Mouse (Mus musculus) left cerebral cortex, adult 2 months (tissue): ENCODE results near the gene Slc22a15. TPM values are rescaled to one million over a fixed set of nuclear protein-coding genes. Genes with fewer than 3 reads are reported as not detected.

ENCODE experiments used
- DNase-seq, 2 experiments: peaks; one replicate each; pipeline ENCODE4 v3.0.0; 2021 to 2022; ENCODE audit warnings: low spot score in 2 of 2, mixed read lengths in 1 of 2; ENCODE audit errors: extremely low spot score in 1 of 2
- H3K27ac ChIP-seq: fragments of 200-600 bp; 2 replicates; pipeline ENCODE4 v1.8.1; 2022
- H3K4me3 ChIP-seq: fragments of 200-600 bp; 2 replicates; pipeline ENCODE4 v1.8.1; 2022
- CTCF ChIP-seq: fragments of 200-600 bp; IDR thresholded peaks from 2 replicates; pipeline ENCODE4 v1.8.1; 2022; ENCODE audit warnings: antibody characterized with exemption, mild to moderate bottlenecking, moderate library complexity
- intact Hi-C: fragments of 180-260 bp; cut with DNase I; formaldehyde crosslinking; loops from one replicate; pipeline ENCODE4 v1.15.1; 2025
- total RNA-seq, 2 experiments: library from RNA; stranded (reverse); gene quantifications; 2 replicates each; pipeline ENCODE4 v1.2.3; 2021

The Slc22a15 gene
- total RNA-seq, 2 experiments from 2014 or later = 9.2 to 10.0 TPM

- DNase-seq = no peak
- no peak overlapping the region for H3K4me3 ChIP-seq
- intact Hi-C loops = loop anchor here (5.0 kb wide), 1 partner anchor 92 kb away; no protein-coding TSS in a partner anchor
- H3K27ac ChIP-seq = no peak overlapping the region
- no peak for TF ChIP-seq CTCF
These were observed 16.2 kb upstream of the Slc22a15 start for GRCm38 (mm10) chr3:101940418-101940817.

- intact Hi-C loops = loop anchor here (5.0 kb wide), 1 partner anchor 92 kb away; no protein-coding TSS in a partner anchor
- DNase-seq = no peak
- no peak overlapping the region for H3K27ac ChIP-seq
- H3K4me3 ChIP-seq = no peak overlapping the region
- no peak for TF ChIP-seq CTCF
These were observed 15.6 kb upstream of the Slc22a15 start for GRCm38 (mm10) chr3:101939865-101940264.

DNA sequence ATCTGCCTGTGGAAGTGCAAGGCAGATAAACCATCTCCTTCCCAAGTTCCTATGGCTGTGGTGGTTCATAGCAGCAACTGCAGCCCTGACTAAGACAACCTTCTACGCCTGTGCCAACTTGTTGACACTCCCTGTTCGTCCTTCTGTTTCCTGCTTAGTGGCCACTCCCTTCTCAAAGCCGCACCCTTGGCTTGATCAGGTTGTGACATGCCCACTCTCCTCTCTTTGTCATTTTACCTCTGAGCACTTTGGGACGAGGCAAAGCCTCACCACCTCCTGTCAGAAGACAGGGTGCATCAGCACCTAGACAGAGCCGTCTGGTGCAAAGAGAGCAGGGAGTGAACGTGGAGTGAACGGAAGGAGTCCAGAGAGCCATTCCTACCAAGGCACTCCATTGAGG lies 14.9 kb upstream of the Slc22a15 start:
- intact Hi-C loops = no loop called here
- no peak for TF ChIP-seq CTCF
- no peak overlapping the region for H3K27ac ChIP-seq
- H3K4me3 ChIP-seq = no peak overlapping the region
- DNase-seq = no peak

GRCm38 (mm10) chr3:101936369-101936768 lies 12.1 kb upstream of the Slc22a15 start:
- Histone ChIP-seq H3K27ac (no peak overlapping the region), H3K4me3 (no peak overlapping the region)
- DNase-seq = no peak
- intact Hi-C loops = no loop called here
- TF ChIP-seq CTCF = no peak

DNA sequence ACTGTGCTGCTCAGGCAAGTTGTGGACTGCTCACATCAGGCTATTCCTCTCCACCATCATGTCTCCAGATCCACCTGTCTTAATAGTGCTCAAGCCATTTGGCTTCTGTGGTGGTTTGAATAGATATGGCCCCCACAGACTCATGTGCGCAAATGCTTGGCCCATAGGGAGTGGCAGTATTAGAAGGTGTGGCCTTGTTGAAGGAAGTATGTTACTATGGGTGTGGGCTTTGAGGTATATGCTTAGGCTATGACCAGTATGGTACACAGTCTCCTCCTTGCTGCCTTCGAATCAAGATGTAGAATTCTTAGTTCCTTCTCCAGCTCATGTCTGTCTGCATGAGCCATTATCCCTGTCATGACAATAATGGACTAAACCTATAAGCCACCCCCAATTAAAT lies 9.6 kb upstream of the Slc22a15 start:
- no peak overlapping the region for H3K4me3 ChIP-seq
- no peak for DNase-seq
- intact Hi-C loops = no loop called here
- H3K27ac ChIP-seq = no peak overlapping the region
- TF ChIP-seq CTCF = no peak

DNA sequence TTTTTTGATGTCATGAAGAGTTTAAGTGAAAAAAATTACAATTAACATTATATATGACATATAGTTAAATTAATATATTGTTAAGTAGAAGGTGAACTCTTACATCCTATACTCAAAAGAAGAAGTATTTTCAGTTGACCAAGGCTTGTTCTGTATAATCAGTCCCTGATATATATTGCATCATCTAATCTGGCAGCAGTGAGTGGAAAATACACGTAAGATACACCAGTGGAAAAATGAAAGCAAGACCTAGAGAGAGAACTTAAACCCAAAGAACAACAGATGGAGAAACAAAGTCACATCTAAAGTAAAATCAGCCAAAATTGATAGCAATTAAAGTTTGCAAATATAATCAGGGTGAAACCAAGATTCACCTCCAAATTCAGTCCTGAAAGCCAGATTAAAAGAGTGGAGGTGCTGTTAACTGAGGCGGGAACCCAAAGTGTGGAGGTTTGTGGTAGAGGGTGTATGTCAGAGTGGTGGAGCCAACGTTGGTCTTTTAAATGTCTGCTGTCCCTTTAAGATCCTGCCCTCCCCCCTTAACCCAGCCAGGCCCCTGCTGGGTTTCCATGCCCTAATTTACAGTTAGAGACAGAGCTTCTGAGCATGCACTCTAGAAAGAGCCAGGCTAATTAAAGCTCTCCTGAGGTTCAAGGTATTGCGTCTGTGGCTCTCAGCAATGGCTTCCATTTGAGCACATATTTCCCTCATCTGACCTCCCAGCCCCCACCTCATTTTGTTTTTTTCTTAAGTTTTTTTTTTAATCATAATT lies 5.0 kb upstream of the Slc22a15 start:
- Histone ChIP-seq H3K4me3 (no peak overlapping the region), H3K27ac (no peak overlapping the region)
- DNase-seq = no peak
- TF ChIP-seq CTCF = no peak
- intact Hi-C loops = no loop called here

DNA sequence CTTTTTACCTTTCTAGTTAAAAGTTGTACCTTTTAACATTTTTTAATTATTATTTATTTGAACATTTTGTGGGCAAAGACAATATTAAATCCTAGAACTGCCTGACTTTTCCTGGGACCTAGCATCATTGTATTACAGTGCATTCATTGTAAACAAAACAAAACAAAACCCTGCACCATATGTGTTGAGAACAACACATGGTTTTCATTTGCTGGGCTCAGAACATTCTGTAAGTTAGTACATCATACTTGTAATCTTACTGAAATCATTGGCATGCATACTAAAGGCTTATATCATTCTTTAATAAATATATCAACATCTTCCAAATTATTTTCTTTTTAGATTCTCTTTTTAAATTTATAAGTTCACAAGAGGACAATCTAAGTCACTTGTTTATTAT lies 2.4 kb upstream of the Slc22a15 start:
- intact Hi-C loops = no loop called here
- no peak for DNase-seq
- TF ChIP-seq CTCF = no peak
- H3K27ac ChIP-seq = no peak overlapping the region
- no peak overlapping the region for H3K4me3 ChIP-seq

DNA sequence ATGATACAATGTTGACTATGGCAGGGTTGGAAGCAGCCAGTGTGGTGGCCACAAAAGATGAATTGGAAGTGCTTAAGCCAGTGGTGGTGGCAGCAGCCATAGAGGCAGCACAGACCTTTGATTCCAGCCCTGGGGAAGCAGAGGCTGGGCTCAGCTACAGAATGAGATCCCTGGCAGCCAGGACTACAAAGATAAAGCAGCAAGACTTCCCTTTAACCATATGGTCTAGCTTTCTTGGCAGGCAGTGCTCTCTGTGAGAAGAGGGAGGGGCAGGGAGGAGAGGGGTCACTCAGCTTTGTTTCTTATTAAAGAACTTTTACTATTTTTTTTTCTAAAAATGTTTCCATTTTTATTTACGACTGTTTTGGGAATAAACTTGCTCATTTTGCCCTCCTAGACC lies 1.4 kb upstream of the Slc22a15 start:
- H3K27ac ChIP-seq = no peak overlapping the region
- intact Hi-C loops = no loop called here

GRCm38 (mm10) chr3:101922366-101922765 lies 1.9 kb downstream of the Slc22a15 start:
- no peak for TF ChIP-seq CTCF
- H3K27ac ChIP-seq = no peak overlapping the region
- no peak for DNase-seq
- intact Hi-C loops = no loop called here
- no peak overlapping the region for H3K4me3 ChIP-seq

More for the DNA sequence above, 1.4 kb upstream of the Slc22a15 start:
- no peak for TF ChIP-seq CTCF
- no peak for DNase-seq
- H3K4me3 ChIP-seq = no peak overlapping the region

- Histone ChIP-seq H3K27ac (no peak overlapping the region), H3K4me3 (no peak overlapping the region)
- no peak for DNase-seq
- TF ChIP-seq CTCF = no peak
- intact Hi-C loops = no loop called here
These were observed 5.7 kb downstream of the Slc22a15 start for GRCm38 (mm10) chr3:101918526-101918925.

DNA sequence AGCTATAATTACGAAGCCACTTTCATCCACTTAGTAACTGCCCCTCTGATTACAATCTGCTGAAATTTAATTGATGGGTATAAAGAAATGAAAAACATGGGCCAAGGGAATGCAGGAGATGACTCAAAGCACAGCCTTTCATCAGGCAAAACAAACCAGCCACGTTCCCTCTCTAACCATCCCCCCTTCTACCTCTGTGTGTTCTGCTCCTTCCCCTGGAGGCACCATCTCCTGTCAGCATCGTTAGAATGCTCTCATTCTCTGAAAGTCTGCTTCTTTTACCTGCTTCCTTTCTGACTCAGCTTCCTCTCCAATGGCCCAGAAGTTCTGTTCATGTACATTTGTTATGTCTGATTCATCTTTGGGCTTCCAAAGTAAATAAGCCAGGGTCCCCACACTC lies 6.6 kb downstream of the Slc22a15 start:
- Histone ChIP-seq H3K27ac (no peak overlapping the region), H3K4me3 (no peak overlapping the region)
- no peak for DNase-seq

GRCm38 (mm10) chr3:101916525-101916924 lies 7.7 kb downstream of the Slc22a15 start:
- DNase-seq = no peak
- intact Hi-C loops = no loop called here
- no peak for TF ChIP-seq CTCF
- Histone ChIP-seq H3K4me3 (no peak overlapping the region), H3K27ac (no peak overlapping the region)

More for the DNA sequence above, 6.6 kb downstream of the Slc22a15 start:
- intact Hi-C loops = no loop called here
- no peak for TF ChIP-seq CTCF
